Mouse (Mus musculus): ENCODE results near the gene Enah. TPM values are rescaled to one million over a fixed set of nuclear protein-coding genes. Genes with fewer than 3 reads are reported as not detected.

Gene Enah
- total RNA-seq, 2 experiments from 2014 or later, result 0.84 to 3.5 TPM

DNA sequence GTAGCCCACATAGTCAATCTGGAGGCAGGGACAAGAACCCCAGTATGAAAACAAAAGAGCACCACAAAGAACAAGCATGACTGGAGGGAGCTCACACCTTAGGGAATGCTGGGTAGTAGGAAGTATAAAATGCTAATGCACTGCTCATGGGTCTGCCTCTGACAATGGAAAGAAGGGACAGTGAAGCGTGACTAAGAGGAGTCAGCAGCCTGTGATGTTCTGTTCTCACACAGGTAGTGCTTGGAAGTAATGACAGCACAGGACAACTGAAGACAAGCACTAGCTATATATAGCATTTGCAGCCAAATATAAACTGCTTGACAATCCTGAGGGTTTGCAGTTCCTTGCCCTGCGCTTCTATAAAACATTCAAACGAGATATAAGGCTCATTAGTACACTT, 44.3 kb downstream of the Enah start:
- ATAC-seq (replicated peaks; ENCODE audit: low FRiP score, poor library complexity, severe bottlenecking), result no peak

DNA sequence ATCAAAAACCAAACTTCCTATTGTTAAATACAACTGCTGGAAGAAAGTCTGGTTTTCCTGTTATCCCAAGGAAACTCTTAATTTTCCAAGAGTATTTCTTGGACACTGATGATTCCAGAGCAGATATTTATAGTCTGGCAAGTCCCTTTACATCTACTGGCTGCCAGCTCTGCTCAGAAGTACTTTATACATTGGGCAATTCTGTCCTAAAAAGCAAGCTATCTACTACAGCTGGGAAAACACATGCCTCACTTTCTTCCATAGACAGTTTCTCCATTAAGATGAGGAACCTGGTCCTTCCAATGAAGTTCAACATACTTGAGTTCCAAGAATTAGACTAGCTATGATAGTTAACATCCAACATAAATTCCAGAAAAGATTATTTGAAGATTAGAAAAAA, 44.9 kb downstream of the Enah start:
- no peak for ATAC-seq (replicated peaks; ENCODE audit: low FRiP score, poor library complexity, severe bottlenecking)

DNA sequence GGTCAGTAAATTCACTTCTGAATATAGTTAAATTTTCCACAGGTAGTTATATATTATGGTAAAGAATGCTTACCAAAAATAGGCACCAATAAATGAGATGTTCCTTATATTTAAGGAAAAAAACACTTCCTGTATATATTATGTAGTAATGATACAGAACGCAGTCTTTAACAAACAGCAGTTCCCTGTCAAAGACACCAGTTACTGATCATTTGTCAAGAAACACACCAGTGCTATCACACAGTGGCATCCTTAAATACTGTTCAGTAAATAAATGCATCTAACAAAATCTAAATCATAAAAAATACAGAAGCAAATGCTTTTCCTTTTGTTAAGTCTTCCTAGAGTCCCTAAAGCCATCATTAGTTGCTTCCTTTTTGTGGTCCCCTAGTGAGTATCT, 54.5 kb downstream of the Enah start:
- no peak for ATAC-seq (replicated peaks; ENCODE audit: low FRiP score, poor library complexity, severe bottlenecking)

DNA sequence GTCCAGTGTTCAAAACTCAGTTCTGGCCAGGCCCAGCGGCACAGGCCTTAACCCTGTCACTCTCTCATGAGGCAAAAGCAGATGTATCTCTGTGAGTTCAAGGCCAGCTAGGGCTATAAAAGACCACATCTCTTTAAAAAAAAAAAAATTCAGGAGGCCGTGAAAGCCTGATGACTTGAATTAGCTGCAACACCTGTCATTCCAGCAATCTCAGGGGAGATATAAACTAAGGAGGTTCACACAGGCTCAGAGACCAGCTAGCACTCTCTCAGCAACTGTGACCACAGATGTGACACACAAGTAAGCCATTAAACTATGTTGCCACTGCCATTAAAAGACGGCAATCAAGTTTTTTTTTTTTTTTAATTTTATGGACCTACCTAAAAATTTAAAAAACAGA, 56.0 kb downstream of the Enah start:
- no peak for ATAC-seq (replicated peaks; ENCODE audit: low FRiP score, poor library complexity, severe bottlenecking)

DNA sequence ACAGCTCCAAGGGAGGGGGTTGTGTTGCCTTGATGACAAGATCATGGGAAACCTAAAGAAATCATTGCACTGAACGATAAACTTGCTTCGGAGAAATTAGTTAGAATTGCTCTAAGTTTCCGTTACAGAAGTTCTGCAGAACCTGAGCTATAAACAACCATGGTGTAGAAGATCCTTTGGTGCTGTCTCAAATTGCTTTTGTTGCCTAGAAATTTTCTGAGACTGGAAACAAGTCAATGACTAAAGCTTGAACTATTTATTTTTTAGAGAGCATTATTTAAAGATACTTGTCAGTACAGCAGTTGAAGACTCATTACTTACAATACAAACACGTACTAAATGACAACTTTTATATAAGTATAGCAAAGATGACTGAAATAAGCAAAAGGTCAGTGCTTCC, 56.4 kb downstream of the Enah start:
- ATAC-seq (replicated peaks; ENCODE audit: low FRiP score, poor library complexity, severe bottlenecking), result no peak

DNA sequence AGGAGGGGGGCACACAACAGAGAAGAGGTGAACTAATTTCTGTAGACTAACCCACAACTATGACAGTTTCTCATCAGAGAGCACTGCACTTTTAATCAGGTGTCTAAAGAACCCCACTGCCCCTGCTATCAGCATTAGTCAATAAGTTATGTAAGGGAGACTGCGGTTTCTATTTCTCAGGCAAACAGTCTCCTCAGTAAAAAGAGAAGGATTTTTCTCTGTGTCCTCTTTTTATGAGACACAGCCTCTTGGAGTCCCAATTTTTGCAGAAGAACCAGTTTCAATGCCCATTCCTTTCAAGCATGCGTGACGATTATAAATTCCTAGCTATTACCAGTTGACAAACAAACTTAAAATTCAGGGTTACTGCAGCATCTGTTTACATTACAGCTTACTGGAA, 59.4 kb downstream of the Enah start:
- no peak for ATAC-seq (replicated peaks; ENCODE audit: low FRiP score, poor library complexity, severe bottlenecking)

DNA sequence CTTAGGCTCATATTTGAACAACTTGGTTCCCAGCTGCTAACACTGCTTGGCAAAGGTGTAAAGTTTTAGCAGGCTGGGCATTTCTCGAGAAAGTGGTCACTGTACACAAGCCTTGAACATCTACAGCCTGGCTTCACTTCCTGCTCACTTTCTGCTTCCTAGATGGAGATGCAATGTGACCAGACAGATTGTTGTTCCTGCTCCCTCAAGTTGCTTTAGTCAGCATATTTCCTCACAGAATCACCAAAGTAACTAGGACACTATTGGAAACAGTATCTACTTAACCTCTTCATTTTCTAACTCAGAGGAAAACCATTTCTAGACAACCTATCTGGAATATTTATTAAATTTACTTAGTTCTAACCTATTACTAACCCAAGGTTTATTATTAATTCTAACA, 61.4 kb downstream of the Enah start:
- ATAC-seq (replicated peaks; ENCODE audit: low FRiP score, poor library complexity, severe bottlenecking), result no peak

DNA sequence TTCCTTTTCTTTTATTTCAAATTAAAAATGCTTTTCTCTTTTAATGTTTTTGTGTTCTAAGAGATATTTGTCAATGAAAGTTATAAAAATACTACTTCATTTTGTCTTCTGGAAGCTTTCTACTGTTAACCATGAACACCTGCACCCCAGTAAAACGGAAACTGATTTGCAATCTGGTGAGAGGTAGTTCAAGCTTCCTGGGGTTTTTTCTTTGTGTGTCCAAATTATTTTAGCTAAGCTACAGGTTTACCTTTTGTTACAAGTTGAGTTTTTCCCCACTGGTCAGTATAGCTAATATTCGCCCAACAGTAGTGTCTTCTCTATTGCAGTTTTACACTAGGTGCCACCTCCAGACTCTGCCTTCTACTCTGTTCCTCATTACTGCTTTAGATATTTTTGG, 62.1 kb downstream of the Enah start:
- ATAC-seq (replicated peaks; ENCODE audit: low FRiP score, poor library complexity, severe bottlenecking), result no peak

DNA sequence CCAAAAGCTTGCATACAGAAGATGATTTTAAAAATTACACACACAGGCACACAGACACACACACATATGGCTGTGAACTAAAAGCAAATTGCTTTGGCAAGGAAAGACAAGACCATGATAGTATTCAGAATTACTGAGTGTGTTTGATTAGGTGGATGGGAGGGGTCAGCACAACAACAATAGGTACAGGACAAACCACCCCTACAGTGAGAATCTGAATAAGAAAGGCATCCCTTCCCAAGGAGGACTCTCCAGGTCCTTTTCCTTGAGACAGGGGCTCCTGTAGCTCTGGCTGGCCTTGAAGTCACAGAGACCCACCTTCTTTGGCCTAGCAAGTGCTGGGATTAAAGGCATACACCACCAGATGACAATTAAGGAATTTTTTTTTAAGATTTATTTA, 66.2 kb downstream of the Enah start:
- ATAC-seq (replicated peaks; ENCODE audit: low FRiP score, poor library complexity, severe bottlenecking), result no peak

DNA sequence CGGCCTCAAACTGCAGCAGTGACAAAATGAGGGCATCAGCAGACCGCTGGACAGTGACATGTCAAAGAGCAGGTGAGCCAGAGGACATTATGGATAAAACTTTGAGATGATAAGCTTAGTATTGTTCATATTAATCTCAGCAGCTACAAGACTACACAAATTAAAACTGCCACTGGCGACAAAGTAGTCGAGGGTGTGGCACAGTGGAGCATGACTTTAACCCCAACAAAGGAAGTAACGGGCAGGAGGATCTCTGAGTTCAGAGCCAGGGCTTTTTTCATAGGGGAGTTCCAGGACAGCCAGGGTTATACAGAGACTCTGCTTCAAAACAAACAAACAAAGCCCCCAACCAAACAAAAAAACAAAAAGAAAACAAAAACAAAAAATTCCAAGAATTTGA, 68.5 kb downstream of the Enah start:
- no peak for ATAC-seq (replicated peaks; ENCODE audit: low FRiP score, poor library complexity, severe bottlenecking)

DNA sequence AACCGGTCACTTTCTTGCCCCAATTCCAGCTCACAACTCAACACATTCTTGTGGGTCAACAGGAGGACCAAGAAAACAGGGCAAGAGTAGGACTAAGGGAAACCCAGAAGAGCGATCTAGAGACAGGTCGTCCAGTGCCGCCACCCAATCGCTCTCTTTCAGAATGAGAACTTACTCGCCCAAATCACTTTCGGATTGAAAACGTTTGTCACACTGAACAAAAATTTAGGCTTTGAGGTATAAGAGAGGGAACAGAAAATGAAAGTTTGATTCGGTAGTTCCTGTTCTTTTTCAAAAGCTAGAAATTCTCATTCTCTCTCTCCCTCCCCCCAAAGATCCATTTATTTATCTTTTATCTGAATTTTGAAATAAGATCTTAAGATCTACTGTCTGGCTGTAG, 69.1 kb downstream of the Enah start:
- ATAC-seq (replicated peaks; ENCODE audit: low FRiP score, poor library complexity, severe bottlenecking), result no peak

DNA sequence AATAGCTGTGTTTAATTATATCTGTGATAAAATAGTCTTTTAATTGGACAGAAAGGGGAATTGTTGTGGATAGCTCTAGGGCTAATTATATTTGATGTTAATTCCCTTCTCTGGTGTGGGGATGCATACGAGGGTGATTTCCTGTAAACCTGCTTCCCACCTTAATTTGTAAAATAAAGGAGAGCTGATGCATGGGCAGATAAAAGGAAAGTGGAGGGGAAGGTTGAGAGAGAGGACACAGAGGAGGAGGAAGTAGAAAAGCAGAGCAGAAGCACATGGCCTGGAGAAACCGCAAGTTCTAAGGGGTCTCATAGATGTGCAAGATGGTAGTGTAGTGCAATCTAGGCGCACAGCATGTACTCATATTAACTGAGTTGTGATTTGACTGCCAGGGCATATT, 71.6 kb downstream of the Enah start:
- ATAC-seq (replicated peaks; ENCODE audit: low FRiP score, poor library complexity, severe bottlenecking), result no peak

DNA sequence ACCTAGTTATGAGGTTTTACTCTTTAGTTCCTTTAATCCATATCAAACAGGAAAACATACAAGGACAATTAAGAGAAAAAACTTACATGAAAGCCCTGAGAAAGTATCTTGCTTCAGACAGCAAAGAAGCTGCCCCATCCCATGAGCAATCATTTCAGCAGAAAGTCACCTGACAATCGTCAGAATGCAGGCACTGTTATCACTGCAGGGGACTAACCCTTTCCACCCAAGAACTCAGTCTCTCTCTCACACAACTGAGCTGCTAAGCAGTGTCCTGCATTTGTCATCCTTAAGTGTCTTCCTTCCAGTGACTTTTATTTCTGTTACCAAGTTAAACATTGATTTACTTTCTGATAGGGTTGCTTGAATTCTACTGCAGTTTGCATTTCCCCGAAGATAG, 82.7 kb downstream of the Enah start:
- ATAC-seq (replicated peaks; ENCODE audit: low FRiP score, poor library complexity, severe bottlenecking), result no peak

DNA sequence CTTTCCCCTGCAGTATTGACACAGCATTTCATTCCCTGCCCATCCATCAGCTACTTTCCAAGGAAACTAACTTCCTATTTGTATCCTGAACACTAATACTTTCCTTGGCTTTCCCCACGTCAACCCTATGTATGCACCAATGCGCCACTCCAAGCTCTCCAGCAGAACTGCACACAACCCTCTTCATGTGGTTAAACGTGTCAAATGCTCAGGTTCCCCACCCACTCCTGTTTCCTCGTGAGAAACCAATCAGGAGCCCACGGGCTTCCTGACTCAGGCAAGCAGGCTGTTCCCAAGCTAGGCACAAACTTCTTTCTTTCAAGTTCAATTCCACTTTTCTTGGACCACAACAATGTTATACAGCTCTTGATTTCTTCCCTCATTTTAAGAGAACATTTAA, 91.4 kb downstream of the Enah start:
- no peak for ATAC-seq (replicated peaks; ENCODE audit: low FRiP score, poor library complexity, severe bottlenecking)

DNA sequence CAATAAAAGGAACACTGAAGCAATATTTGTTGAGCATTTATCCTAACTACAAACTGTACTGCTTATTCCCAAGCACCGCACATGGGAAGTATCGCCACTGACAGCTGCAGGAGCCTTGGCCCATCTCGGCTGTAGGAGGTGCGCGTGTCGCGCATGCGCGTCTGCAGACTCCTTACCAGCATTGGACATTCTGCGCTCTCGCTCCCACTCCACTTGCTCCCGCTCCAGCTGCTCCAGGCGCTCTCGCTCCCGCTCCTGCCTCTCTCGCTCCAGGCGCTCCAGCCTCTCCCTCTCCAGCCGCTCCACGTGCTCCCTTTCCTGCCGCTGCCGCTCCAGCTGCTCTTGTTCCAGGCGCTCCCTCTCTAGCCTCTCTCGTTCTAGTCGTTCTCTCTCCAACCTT, 96.4 kb downstream of the Enah start:
- no peak for ATAC-seq (replicated peaks; ENCODE audit: low FRiP score, poor library complexity, severe bottlenecking)

DNA sequence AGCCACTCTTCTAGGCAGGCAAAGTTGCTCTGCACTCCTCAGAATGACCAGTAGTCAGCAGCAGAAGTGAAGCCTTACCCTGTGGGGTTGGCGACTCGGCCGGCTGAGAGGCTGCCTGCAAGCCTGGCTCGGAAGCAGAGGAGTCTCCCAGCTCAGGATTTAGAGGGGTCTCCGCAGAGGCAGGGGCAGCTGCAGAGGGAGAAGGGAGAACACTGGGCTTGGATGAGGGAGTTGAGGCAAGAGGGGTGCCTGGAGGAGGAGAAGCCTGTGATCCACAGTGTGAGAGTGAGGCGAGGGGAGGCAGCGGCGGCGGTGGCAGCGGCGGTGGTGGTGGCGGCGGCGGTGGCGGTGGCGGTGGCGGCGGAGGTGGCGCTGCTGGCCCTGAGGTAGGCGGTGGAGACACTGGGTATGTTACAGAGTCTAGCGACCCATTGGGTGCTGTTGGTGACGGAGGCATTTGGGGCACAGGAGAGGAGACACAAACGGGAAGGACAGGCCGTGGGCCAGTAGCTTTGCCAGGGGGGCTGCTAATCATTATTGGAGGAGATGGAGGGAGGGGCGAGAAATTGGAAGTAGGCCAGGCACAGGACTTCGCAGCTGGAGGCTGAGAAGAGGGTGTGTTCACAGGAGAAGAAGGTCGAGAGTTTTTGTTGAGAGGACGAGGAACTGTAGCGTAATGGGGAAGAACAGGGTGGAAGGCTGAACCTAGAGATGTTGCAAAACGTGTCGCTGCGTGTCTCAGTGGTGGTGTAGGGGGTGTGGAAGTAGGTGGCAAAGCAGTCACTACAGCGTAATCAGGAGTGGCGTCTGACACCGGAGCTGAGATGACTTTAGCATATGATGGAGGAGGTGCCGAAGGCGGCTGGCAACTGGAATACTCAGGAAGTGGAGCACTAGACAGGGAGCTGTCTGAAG, 98.0 kb downstream of the Enah start:
- ATAC-seq (replicated peaks; ENCODE audit: low FRiP score, poor library complexity, severe bottlenecking), result 0 out of 2 replicates have a peak, but pooled peaks have one; percentile 39

DNA sequence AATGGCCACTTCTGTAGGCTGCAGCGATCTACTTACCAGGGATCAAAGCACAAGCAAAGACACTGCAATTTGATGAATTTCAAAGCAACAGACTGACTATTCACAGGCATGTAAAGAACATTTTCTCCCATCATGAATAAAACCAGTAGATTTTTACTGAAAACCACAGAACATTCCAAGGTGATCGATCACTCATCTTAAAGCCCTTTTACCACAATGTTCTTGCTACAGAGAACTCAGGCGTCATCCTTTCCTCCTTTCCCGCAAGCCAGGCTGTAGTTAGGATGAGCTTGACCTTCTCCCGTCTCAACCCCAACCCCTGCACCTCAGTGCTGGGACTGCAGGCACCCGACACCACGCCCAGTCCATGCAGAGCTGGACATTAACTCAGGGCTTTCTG, 107.9 kb downstream of the Enah start:
- ATAC-seq (replicated peaks; ENCODE audit: low FRiP score, poor library complexity, severe bottlenecking), result no peak

DNA sequence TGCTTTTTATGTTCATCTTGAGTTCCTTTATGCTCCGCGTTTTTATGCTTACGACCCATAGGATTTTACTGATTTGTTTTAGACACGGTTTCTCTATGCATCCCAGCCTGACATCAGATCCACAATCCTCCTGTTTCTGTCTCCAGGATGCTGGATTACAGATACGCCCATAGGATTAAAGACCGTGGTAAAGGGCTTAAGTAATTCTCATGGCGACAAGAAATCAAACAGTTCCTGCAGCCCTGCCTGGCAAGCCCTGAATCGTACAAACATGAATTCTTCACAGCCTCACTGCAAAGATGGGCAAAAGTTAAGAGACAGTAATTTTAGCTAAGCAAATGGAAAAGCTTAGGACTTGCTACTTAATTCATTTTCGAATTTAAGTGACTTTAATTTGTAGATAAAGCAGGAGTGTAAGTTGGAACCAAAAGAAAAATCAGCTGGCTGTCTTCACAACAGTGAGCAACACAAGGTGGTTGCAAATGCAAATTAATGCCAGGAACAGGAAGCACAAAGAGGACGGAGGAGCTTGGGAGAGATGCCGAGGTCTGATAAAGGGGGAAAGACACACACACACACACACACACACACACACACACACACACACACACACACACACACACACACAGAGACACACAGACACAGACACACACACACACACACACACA, 118.0 kb downstream of the Enah start:
- ATAC-seq (replicated peaks; ENCODE audit: low FRiP score, poor library complexity, severe bottlenecking), result no peak

DNA sequence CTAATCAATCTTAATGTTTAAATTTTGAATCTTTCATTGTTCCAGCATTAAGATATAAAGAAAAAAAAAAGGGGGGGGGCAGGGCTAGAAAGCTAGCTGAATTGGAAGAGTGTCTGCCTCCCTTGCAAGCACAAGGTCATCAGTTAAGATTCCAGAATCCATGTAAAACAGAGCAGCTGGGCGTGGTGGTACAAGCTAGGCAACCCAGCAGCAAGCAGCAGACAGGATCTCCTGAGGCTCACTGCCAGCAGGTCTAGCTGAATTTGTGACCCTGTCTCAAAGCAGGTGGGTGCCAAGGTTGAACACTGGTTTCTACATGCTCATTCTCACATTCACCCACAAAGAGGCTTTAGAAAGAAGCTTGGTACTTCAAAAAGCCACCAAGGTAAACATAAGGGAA, 118.9 kb downstream of the Enah start:
- no peak for ATAC-seq (replicated peaks; ENCODE audit: low FRiP score, poor library complexity, severe bottlenecking)

DNA sequence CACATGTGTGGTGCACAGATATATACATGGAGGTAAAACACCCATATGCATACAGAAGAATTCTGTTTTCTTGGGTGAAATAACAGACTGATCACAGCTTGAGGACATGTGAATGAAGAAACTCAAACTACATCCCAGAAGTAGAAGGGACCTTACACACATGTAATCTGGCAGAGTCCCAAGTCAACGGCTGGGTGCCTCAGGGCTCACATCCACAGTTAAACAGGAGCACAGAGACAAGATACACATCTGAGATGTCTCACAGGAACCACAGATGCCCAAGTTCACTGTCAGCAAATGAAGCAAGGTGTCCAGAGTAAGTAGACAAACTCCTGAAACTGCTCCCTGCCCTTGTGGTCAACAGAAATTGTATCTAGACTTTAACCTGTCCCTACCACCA, 120.8 kb downstream of the Enah start:
- no peak for ATAC-seq (replicated peaks; ENCODE audit: low FRiP score, poor library complexity, severe bottlenecking)

DNA sequence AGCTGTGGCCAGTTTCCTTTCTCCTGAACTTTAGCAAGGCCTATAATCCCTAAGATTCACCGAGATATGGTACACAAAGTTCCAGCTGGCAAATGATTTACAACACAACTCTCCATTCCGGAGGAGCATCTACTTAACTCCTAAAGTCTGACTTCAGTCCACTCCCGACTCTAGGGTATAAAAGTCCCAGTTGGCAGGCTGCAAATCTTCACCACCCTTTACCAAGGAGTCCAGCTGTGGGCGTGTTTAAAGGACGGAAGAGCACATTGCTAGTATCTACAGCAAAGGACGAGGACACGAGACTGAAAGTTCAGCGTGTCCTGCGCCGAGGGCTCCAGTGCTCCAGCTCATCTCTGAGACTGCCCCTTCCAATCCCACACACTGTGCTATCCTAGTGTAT, 122.8 kb downstream of the Enah start:
- ATAC-seq (replicated peaks; ENCODE audit: low FRiP score, poor library complexity, severe bottlenecking), result no peak

DNA sequence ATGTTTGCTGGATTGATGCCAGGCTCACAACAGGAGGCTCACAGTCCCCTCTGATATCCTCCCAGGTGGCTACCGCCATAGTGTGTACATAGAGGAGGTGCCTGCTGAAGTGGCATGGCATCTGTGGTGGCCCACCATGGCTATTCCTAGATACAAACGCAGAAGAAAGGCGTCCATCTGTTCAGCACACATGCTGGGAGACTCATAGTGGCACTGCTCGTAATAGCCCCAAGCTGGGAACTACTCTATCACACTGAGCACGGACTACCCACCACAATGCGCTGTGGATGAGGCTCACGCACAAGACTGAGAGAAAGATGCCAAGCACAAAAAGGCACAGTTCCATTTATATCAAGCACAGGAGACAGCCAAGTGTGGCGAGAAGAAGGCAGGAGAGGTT, 126.1 kb downstream of the Enah start:
- ATAC-seq (replicated peaks; ENCODE audit: low FRiP score, poor library complexity, severe bottlenecking), result no peak
